Mouse (Mus musculus) embryo, embryonic 10 days (tissue): ENCODE results near the gene Fam120c.
"Not testable (repeated sequence)": the region's sequence is repeated elsewhere in the genome, so short reads cannot be mapped to it uniquely, and the experiment has no call there.

Experiments
- DNase-seq: peaks from one replicate; pipeline ENCODE4 v3.0.0-alpha.2; 2015; ENCODE audit warnings: low spot score

Gene Fam120c

DNA sequence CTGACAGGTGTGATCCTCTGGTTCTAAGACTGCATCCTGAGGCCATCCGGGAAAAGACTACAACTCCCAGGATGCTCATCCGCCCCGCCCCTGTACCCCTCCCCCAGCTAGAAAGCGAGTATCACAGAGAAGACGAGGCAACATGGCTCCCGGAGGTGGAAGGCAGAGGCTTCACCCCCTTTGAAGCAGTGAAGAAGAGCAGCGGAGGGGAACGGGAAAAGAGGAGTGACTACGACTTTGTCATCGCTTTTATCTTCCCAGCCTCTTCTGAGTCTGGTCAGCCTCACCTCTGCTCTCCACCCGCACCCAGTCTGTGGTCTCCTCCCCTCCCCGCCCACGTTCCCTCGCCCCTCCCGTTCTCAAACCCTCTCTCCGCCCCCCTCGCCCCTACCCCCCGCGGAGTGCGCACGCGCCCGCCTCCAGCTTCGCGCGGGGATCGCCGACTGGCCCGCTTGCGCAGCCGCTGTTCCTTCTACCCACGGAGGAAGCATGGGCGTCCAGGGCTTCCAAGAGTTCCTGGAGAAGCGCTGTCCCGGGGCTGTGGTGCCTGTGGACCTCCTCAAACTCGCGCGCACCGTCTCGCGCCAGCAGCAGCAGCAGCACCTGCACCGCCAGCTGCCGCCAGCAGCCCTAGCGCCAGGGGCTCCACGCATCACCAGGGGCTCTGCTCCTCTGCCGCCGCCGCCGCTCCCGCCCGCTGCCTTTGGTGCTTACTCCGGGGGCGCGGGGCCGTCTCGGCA lies at the start of gene Fam120c:
Fam120c (plus strand) TSS at position 415 of the 740 bp plus-strand sequence.
- peak; percentile 69 for DNase-seq

DNA sequence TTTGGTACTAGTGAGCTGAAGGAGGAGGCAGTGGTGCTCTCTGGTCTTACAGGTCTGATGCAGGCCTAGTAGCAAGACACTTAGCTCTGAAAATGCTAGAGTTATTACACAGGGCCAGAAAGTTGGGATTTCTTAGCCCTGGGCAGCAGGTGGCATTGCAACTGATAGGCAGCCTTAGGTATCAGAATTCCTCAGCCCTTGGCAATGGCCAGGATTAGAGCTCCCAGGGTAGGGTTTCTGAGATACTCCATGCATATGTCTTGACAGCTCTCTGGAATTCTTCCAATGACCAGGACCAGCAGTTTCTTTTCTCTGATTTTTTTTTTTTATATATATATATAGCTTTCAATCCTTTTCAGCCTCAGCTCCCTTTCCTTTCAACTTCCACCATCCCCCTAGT lies 45.6 kb upstream of the Fam120c start:
- no peak for DNase-seq

DNA sequence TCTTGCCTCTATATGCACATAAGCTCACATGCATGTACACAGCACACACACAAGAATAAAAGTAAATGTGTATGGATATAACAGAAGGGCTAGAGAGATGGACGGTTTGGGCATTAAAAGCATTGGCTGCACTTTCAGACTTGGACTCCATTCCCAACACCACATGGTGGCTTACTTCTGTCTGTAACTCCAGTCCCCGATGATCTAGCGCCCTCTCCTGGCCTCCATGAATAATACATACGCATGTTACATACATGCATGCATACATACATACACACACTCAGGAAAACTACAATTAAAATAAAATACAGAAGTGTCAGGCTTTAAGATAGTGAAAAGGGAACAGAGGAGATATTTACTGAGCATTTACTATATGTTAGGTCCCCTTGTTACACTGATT lies 30.2 kb upstream of the Fam120c start:
- peak; percentile 11 for DNase-seq

DNA sequence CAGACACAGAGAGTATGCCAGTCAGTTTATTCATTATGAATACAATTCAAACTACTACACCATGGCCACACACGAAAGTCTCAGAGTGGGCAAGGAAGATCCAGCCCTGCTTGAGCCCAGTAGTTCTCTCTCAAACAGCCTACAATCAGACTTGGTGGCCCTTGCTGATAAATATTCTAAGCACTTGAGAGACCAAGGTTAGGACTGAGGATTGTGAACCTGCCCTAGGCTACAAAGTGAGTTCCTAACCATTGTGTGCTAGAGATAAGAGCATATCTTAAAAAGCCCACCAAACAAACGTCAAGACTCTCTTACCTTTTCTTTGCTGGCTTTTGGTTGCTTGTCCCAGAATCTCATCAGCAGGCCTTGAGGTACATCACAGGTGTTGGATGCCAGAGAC lies 10.4 kb upstream of the Fam120c start:
- DNase-seq, result no peak

DNA sequence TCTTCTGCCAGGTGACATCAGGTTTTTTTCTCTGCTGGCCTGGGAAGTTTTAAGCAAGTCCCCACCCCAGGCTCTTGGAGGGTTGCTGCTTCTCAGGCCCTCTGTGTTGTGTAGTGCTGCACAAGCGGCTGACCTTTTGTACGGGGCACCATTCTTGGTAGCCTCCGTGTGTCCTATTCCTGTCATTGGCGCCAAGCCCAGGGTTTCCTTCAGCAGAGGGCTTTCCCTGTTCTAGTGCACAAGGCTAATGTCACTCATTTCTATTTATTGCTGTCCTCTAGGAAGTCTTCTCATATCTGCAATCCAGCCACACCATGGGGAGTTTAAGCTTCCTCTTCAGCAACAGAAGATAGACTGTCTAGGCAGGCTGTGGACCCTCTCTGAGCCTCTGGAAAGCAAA lies 6.2 kb upstream of the Fam120c start:
- no peak for DNase-seq

DNA sequence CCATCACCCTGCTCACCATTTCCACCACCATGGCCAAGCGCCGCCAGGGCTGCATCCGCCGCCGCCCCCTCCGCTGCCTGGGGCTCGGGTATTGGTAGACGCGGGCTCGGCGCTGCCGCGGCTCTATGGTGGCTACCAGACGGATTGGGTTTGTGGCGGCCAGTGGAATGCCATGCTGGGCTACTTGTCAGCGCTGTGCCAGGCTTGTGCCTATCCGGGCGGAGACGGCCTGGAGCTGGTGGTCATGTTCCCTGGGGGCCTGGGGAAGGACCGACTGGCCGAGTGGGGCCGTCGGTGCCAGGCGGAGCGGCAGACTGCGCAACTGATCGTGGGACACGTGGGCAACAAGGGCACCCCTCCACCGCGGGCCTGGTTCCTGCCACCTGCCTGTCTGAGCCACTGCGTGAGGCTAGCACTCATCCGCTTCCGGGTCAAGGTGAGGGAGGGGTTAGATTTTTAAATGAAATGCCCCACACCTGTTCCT lies 568 bp downstream of the Fam120c start:
- peak; percentile 10 for DNase-seq

DNA sequence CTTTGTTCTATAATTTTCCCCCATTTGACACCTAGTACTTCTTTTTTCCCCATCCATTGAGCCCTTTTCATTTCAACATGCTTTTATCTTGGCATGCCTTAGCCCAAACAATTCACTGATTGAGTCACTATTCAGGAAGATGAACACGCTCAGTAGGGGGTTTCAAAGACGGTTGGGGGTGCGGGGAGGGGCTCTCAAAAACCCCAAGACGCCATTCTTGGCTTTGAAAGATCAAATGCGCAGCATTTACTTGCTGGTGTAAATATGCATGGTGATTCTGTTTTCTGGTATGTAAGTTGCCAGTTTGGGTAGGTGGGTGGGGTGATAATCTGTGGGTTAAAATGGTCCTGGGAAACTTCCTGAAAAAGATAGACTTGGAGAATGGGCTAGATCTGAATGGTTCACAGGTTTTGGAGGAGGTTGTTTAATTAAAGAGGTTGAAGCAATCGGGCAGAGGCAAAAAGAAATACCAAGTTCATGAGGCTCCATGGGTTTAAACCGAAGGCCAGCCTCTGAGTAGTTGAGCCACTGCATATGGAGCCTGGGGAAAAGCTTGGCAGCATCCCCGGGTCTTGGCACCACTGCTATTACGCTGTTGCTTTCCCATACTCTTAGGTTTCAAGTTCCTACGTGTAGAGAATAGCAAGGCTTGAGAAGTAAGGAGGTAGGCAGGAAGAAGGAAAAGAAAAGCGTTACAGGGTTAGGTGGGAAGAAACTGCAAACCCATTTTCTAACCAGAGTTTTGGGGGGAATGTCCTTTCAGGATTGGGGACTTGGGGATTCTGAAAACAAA lies 1.6 kb downstream of the Fam120c start:
- DNase-seq, result no peak

DNA sequence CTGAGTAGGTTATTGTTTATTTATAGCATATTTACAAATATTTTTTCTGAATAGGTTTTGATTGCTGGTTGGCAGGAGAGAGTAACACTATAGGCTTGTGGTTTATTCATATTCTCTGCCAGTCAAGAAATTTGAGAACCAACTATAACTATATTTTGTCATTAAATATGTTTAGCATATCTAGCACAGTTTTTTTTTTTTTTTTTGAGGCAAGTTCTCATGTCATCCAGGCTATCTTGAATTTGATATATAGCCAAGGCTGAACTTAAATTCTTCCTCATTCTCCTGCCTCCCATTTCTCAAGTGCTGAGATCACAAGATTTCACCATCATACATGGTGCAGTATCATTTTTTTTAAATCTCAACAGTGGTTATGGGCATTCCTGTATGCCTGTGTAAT lies 3.3 kb downstream of the Fam120c start:
- no peak for DNase-seq

DNA sequence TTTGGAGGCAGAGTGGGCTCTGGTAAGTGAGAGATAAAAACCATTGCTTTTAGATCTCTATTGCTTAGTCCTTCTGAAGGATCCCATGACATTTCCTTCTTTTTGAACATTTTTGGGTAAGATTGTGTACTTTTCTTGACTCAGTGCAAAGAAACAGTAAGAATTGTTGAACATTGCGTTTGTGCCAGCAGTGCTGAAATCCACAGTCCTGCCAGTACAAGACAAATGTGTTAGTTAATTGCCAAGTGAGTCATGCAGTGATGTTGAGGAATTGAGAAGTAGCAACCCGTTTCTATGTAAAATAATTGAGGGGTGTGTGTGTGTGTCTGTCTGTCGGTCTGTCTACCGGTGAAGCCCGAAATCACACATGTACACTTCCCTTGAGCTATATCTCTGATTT lies 5.3 kb downstream of the Fam120c start:
- DNase-seq, result no peak

DNA sequence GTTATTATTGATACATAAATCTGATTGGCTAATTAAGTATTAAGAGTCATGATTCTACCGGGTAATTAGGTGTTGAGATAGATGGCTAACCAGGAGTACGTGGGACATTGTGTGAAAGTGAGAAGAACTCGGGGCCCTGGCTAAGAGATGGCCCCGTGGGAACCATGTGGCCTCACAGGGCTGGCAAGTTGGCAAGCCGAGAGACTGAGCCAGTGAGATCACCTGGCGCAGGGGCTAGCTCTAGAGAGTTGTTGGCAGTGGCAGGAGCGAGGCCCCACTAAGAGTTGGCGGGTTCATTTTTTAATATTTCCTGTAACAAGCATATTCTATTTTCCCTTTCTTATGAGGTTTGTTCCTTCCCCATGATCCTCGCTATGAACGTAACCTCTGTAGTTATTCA lies 74.8 kb downstream of the Fam120c start:
- no peak for DNase-seq

DNA sequence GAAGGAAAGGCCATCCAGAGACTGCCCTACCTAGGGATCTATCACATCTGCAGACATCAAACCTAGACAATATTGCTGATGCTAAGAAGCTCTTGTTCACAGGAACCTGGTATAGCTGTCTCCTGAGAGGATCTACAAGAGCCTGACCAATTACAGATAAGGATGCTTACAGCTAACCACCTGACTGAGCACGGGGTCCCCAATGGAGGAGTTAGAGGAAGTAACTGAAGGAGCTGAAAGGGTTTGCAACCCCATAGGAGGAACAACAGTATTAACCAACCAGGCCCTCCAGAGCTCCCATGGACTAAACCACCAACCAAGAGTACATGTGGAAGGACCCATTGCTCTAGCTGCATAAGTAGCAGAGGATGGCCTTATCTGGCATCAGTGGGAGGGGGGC lies 76.8 kb downstream of the Fam120c start:
- no peak for DNase-seq

DNA sequence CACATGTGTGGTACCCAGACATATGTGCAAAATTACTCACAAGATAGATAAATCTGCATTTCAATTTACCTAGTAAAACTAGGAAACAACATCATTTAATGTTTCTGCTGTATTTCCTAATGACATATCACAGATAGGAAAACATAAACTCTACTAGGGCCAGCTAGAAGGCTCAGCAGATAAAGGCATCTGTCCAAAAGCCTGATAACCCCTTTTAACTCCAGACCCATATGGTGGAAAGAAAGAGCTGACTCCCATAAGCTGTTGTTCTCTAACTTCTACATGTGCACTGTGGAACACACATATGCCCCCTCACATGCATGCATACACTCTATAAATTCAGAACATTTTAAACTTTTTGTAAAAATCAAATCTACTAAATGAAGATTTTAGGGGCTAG lies 99.7 kb downstream of the Fam120c start:
- DNase-seq, result no peak

DNA sequence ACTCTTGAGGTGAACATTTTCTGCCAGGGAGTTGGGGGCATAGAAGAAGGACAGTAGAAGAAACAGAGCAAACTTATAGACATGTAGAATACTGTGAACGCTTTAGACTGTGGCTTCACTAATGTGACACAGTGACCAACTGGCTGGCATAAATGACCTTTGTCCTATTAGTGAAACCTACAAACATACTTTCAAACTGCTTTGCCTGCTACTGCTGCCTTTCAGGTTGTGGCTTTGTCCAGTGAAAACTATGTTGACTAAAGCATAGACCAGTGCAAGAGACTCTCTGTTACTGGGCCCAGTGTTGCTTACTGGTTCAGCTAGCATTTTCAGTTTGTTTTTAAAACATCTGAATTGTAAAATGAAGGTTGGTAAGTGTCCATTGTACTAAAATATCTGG lies 100.2 kb downstream of the Fam120c start:
- no peak for DNase-seq

DNA sequence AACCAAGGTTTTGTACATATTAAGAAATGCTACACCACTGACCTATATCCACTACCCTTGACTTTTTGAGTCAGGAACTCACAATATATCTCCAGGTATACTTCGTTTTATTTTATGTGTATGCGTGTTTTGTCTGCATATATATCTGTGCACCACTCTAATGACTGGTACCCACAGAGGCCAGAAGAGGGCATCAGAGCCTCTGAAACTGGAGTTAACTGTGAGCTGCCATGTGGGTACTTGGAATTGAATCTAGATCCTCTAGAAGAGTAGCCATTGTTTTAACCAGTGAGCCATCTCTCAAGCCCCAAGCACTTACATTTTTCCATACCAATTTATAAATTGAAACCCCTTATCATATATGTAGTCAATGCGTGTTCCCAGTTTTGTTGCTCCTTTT lies 144.2 kb downstream of the Fam120c start:
- no peak for DNase-seq

DNA sequence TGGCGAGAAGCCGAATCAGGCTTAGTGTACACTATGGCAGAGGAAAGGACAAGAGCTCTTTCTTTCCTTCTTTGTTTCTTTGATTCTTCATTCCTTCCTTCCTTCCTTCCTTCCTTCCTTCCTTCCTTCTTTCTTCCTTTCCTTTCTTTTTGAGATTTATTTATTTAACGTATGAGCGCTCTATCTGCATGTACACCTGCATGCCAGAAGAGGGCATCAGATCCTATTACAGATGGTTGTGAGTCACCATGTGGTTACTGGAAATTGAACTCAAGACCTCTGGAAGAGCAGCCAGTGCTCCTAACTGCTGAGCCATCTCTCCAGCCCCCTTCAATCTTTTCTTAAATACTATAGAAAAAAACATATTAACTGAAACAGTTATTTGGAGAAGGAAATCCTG lies 149.3 kb downstream of the Fam120c start:
- not testable (repeated sequence) for DNase-seq

DNA sequence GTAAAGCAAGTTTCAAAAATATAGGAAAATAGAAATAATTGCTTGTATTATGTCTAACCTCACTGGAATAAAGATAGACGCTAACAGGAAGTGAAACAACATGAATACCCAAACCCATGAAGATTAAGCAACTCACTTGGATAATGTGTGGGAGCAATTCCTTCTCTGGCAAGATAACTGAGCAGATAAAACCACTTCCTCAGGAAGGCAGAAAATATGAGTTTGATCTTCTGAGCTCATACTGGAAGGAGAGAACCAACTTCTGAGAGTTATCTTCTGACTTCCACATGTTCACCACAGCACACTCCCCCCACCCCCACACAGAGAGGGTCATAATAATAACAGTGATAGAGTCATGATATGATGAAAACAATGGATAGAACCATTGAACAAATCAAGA lies 152.6 kb downstream of the Fam120c start:
- DNase-seq, result no peak

DNA sequence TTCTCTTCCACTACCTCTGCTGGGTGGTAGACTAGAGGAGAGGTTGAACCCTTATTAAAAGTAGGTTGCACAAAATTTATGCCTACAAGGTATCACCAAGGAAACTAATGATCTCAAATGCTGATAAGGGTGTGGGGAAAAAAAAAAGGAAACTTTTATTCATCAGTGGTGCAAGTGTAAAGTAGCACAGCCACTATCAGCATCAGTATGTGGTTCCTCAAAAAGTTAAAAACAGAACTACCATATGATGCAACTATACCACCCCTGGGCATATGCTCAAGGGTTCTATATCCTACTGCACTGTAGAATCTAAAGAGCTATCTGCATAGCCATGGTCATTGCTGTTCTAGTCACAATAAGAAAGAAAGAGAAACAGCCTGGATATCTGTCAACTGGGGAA lies 164.6 kb downstream of the Fam120c start:
- no peak for DNase-seq

DNA sequence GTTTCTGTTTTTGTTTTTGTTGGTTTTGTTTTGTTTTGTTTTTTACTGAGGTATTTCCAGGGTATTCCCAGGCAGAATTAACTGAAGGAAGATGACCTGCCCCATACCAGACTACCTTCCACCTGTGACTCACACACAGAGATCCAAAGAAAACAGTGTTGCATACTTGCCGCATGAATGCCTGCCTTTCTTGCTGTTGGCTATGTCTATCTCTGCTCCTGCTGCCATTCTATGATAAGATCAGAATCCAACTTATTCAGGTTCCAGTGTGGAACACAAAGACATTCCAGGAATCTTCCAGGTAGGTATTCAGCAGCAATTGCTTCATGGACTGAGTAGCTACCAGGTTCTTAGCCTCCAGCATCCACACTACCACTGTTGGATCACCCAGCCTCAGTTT lies 165.9 kb downstream of the Fam120c start:
- DNase-seq, result no peak

DNA sequence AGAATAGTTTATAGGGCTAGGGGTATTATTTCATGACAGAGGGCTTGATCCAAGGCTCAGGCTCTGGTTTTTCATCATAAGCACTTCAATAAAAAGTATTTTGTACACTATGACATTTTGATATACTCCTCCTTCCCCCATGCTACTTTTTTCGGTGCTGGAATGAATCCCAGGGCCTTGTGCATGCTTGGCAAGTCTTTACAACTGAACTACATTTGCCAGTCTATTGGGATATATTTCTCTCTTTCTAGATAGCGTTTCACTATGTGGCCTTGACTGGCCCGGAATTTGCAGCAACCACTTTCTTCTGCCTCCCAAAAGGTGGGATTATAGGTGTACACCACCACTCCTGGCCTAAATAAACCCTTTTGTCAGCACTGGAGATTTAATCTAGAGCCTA lies 169.1 kb downstream of the Fam120c start:
- DNase-seq, result no peak

DNA sequence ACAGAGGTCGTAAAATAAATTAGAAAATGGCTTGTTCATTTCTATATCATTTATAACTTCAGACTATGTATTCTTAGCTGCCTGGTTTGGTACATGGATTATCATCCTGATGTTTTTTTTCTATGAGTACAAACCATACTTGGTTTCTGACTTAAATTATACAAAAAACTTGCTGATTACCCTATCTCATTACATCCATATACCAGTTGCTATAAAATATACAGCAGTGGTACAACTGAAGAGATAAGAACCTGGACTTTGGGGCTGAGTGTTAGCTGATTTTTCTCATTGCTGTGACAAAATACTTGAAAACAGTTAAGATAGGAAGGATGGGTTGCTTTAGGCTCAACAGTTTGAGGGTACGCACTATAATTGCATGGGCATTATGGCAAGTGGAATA lies 169.7 kb downstream of the Fam120c start:
- DNase-seq, result no peak

DNA sequence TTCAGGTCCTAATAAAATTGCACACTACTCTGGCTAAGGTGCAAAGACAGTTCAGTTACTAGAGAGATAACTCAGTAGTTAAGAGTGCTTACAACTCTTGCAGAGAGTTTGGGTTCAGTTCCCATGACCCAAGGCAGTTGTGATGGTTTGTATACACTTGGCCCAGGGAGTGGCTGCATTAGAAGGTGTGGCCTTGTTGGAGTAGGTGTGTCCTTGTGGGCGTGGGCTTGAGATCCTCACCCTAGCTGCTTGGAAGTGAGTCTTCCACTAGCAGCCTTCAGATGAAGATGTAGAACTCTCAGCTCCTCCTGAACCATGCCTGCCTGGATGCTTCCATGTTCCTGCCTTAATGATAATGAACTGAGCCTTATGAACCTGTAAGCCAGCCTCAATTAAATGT lies 174.2 kb downstream of the Fam120c start:
- no peak for DNase-seq

DNA sequence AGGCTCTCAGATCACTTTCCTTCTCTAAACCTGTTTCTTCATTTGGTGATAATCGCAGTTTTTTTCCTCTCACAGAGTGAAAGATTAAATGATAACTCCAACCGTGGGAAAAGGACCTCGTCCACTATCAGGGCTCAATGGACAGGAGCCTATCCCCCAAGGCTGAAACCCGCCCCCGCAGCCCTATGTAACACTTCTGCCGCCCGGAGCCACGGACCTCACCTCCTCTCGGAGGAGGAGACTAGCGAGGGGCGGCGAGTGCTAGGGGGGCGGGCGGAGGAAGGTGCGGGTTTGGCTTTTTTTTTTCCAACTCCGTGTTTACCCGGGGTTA lies 176.1 kb downstream of the Fam120c start:
- no peak for DNase-seq

DNA sequence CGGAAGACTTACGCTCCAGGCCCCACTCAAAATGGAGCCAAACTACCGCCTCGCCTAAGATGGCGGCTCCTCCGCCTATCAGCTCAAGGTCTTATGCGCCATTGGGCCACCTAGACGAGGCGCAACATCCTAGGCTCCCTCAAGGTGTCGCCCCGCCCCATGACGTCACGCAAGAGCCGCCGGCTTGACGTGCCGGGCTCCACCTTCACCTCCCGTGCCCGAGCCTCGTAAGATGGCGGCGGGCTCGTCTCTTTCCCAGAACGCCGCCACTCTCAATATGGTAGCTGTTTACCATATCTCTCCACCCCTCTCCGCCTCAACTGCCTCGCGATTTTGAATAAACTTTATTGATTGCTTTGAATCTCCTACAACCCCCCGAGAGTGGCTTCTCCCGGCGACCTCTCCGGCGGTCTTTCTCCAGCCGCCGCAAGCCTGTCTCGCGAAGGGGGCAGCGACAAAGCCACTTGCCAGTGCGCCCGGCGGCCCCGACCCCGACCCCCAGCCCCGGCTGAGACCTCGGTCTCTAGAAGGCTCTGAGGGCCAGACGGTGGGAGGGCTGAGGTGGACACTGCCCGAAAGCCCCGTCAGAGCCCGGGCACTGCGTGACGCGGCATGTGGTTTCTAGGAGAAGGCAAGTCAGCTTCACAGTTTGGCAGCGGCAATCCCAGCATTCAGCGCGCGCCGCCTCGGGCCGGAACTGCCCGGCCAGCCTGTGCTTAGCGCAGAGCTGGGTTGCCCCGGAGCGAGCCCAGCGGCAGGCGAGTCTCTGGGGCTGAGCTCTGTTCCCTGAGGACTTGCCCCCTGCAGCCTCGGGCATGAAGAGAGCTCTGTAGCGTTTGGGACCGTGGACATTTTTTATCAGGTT lies 176.7 kb downstream of the Fam120c start, which contains the start of gene Phf8:
Phf8 (plus strand) TSS at position 215 of the 865 bp plus-strand sequence.
- DNase-seq, result peak; percentile 97
